Mouse (Mus musculus): ENCODE data around the gene Cdkn2a. TPM values are rescaled to one million over a fixed set of nuclear protein-coding genes. Genes with fewer than 3 reads are reported as not detected.
A peak's percentile ranks its signal among the peaks of the same experiment; 100 is the strongest.

Cdkn2a gene
- polyA plus RNA-seq, 1 experiment = 0.93 TPM

- peaks cover 27% of the 10 kb centered on the region for H3K36me3 ChIP-seq (ENCODE audit: control insufficient read depth, insufficient read depth, low read length)
- no peak overlapping the region for H3K4me3 ChIP-seq (ENCODE audit: low read depth, low read length)
- peaks cover 24% of the 10 kb centered on the region for H3K27me3 ChIP-seq (ENCODE audit: control insufficient read depth, insufficient read depth, low read length)
- H3K4me1 ChIP-seq (ENCODE audit: control insufficient read depth, insufficient read depth, insufficient read length, low read length) = peaks cover 9% of the 10 kb centered on the region
- WGBS = 52% methylated on average over 3 of the region's 3 CpGs
- no peak overlapping the region for H3K27ac ChIP-seq (ENCODE audit: insufficient read depth, low read depth, low read length)
- TF ChIP-seq POLR2A (IDR thresholded peaks at IDR 0.05; ENCODE audit: low read depth, low read length) (no peak), CTCF (IDR thresholded peaks at IDR 0.05; ENCODE audit: extremely low read depth, insufficient read length, insufficient replicate concordance, low read depth, low read length) (no peak)
These were observed 11.2 kb upstream of the Cdkn2a start for GRCm38 (mm10) chr4:89305691-89306090.

- 15% methylated on average over 14 of the region's 14 CpGs for WGBS
- Histone ChIP-seq H3K4me1 (ENCODE audit: control insufficient read depth, insufficient read depth, insufficient read length, low read length) (peaks cover 9% of the 10 kb centered on the region), H3K36me3 (ENCODE audit: control insufficient read depth, insufficient read depth, low read length) (peaks cover 24% of the 10 kb centered on the region), H3K27me3 (ENCODE audit: control insufficient read depth, insufficient read depth, low read length) (peaks cover 31% of the 10 kb centered on the region), H3K4me3 (ENCODE audit: low read depth, low read length) (0 out of 2 replicates have a peak overlapping the region, but pooled peaks have one; percentile 16), H3K27ac (ENCODE audit: insufficient read depth, low read depth, low read length) (no peak overlapping the region)
- no peak for TF ChIP-seq CTCF (IDR thresholded peaks at IDR 0.05; ENCODE audit: extremely low read depth, insufficient read length, insufficient replicate concordance, low read depth, low read length)
- TF ChIP-seq POLR2A (IDR thresholded peaks at IDR 0.05; ENCODE audit: low read depth, low read length) = no peak
These were observed 9.0 kb upstream of the Cdkn2a start for GRCm38 (mm10) chr4:89303281-89303995.

GRCm38 (mm10) chr4:89302129-89302528 is 7.7 kb upstream of the Cdkn2a start:
- peaks cover 36% of the 10 kb centered on the region for H3K27me3 ChIP-seq (ENCODE audit: control insufficient read depth, insufficient read depth, low read length)
- WGBS = 18% methylated on average over 1 of the region's 1 CpGs

GRCm38 (mm10) chr4:89299721-89300120 is 5.3 kb upstream of the Cdkn2a start:
- TF ChIP-seq POLR2A (IDR thresholded peaks at IDR 0.05; ENCODE audit: low read depth, low read length) (no peak), CTCF (IDR thresholded peaks at IDR 0.05; ENCODE audit: extremely low read depth, insufficient read length, insufficient replicate concordance, low read depth, low read length) (no peak)
- H3K27me3 ChIP-seq (ENCODE audit: control insufficient read depth, insufficient read depth, low read length) = peaks cover 50% of the 10 kb centered on the region
- H3K27ac ChIP-seq (ENCODE audit: insufficient read depth, low read depth, low read length) = no peak overlapping the region

More at GRCm38 (mm10) chr4:89302129-89302528, 7.7 kb upstream of the Cdkn2a start:
- peaks cover 9% of the 10 kb centered on the region for H3K4me1 ChIP-seq (ENCODE audit: control insufficient read depth, insufficient read depth, insufficient read length, low read length)
- H3K36me3 ChIP-seq (ENCODE audit: control insufficient read depth, insufficient read depth, low read length) = peaks cover 18% of the 10 kb centered on the region
- TF ChIP-seq POLR2A (IDR thresholded peaks at IDR 0.05; ENCODE audit: low read depth, low read length) (no peak), CTCF (IDR thresholded peaks at IDR 0.05; ENCODE audit: extremely low read depth, insufficient read length, insufficient replicate concordance, low read depth, low read length) (no peak)
- no peak overlapping the region for H3K4me3 ChIP-seq (ENCODE audit: low read depth, low read length)
- no peak overlapping the region for H3K27ac ChIP-seq (ENCODE audit: insufficient read depth, low read depth, low read length)

GRCm38 (mm10) chr4:89295441-89296220 is 1.2 kb upstream of the Cdkn2a start:
- 9% methylated on average over 31 of the region's 31 CpGs for WGBS
- Histone ChIP-seq H3K4me3 (ENCODE audit: low read depth, low read length) (peak overlapping the region; percentile 91), H3K4me1 (ENCODE audit: control insufficient read depth, insufficient read depth, insufficient read length, low read length) (peaks cover 4% of the 10 kb centered on the region; the same call in 1 of the 2 replicates), H3K27ac (ENCODE audit: insufficient read depth, low read depth, low read length) (no peak overlapping the region), H3K27me3 (ENCODE audit: control insufficient read depth, insufficient read depth, low read length) (peaks cover 54% of the 10 kb centered on the region), H3K36me3 (ENCODE audit: control insufficient read depth, insufficient read depth, low read length) (no peaks in the 10 kb centered on the region)
- TF ChIP-seq POLR2A (IDR thresholded peaks at IDR 0.05; ENCODE audit: low read depth, low read length) (no peak), CTCF (IDR thresholded peaks at IDR 0.05; ENCODE audit: extremely low read depth, insufficient read length, insufficient replicate concordance, low read depth, low read length) (no peak)

More at GRCm38 (mm10) chr4:89299721-89300120, 5.3 kb upstream of the Cdkn2a start:
- H3K36me3 ChIP-seq (ENCODE audit: control insufficient read depth, insufficient read depth, low read length) = no peaks in the 10 kb centered on the region; the same call in 1 of the 2 replicates
- 21% methylated on average over 2 of the region's 2 CpGs for WGBS
- no peak overlapping the region for H3K4me3 ChIP-seq (ENCODE audit: low read depth, low read length)
- H3K4me1 ChIP-seq (ENCODE audit: control insufficient read depth, insufficient read depth, insufficient read length, low read length) = 0 out of 2 replicates have a peak, but pooled peaks cover 2% of the 10 kb centered on the region

GRCm38 (mm10) chr4:89294091-89294485 is 365 bp downstream of the Cdkn2a start:
- no peak overlapping the region for H3K27ac ChIP-seq (ENCODE audit: insufficient read depth, low read depth, low read length)
- peaks cover 4% of the 10 kb centered on the region; the same call in 1 of the 2 replicates for H3K4me1 ChIP-seq (ENCODE audit: control insufficient read depth, insufficient read depth, insufficient read length, low read length)
- TF ChIP-seq CTCF (IDR thresholded peaks at IDR 0.05; ENCODE audit: extremely low read depth, insufficient read length, insufficient replicate concordance, low read depth, low read length) = no peak
- no peak for TF ChIP-seq POLR2A (IDR thresholded peaks at IDR 0.05; ENCODE audit: low read depth, low read length)
- no peaks in the 10 kb centered on the region for H3K36me3 ChIP-seq (ENCODE audit: control insufficient read depth, insufficient read depth, low read length)
- WGBS = 5% methylated on average over 26 of the region's 26 CpGs
- peak overlapping the region; percentile 91 for H3K4me3 ChIP-seq (ENCODE audit: low read depth, low read length)
- H3K27me3 ChIP-seq (ENCODE audit: control insufficient read depth, insufficient read depth, low read length) = peaks cover 60% of the 10 kb centered on the region

GRCm38 (mm10) chr4:89293516-89293915 is 937 bp downstream of the Cdkn2a start:
- TF ChIP-seq POLR2A (IDR thresholded peaks at IDR 0.05; ENCODE audit: low read depth, low read length) = no peak
- no peak for TF ChIP-seq CTCF (IDR thresholded peaks at IDR 0.05; ENCODE audit: extremely low read depth, insufficient read length, insufficient replicate concordance, low read depth, low read length)
- H3K4me1 ChIP-seq (ENCODE audit: control insufficient read depth, insufficient read depth, insufficient read length, low read length) = peaks cover 4% of the 10 kb centered on the region; the same call in 1 of the 2 replicates
- H3K27ac ChIP-seq (ENCODE audit: insufficient read depth, low read depth, low read length) = no peak overlapping the region
- peaks cover 65% of the 10 kb centered on the region for H3K27me3 ChIP-seq (ENCODE audit: control insufficient read depth, insufficient read depth, low read length)
- 53% methylated on average over 7 of the region's 7 CpGs for WGBS
- H3K4me3 ChIP-seq (ENCODE audit: low read depth, low read length) = no peak overlapping the region
- no peaks in the 10 kb centered on the region for H3K36me3 ChIP-seq (ENCODE audit: control insufficient read depth, insufficient read depth, low read length)

All from small intestine, adult 2 months (tissue).